Mouse (Mus musculus) T-helper 2 cell (primary cell): Measurements from ENCODE around the gene Cx3cr1.
"Not testable (repeated sequence)": the region's sequence is repeated elsewhere in the genome, so short reads cannot be mapped to it uniquely, and the experiment has no call there.

Experiments
- in situ Hi-C: fragments of 300-600 bp; cut with MboI, MseI; formaldehyde crosslinking; loops from one replicate; pipeline ENCODE4 v1.15.1; 2025; ENCODE audit warnings: high pct_unique_total_duplicates

The Cx3cr1 gene

DNA sequence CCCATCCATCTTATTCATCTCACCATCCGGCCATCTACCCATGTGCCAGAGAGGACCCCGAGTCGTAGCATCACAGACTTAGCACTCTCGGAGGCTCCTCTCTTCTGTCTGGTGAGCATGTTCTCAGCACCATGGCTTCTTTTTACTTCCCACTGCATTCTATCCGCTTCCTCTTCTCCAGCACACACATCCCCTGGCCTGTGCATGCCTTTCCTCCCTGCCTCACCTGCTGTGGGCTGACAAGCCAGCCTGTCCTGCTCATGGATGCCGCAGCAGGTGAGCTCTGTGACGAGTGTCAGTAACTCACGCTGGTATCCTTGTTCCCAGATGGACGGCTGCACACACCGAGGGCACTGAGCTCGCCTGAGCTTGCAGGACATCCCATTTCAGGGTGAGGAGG is at the start of gene Cx3cr1:
Gene Cx3cr1, minus strand, starts transcription at position 101 of the 400 bp plus-strand sequence.
- in situ Hi-C loops = loop anchor here (5.0 kb wide), 1 partner anchor 32 kb away; no protein-coding TSS in a partner anchor

DNA sequence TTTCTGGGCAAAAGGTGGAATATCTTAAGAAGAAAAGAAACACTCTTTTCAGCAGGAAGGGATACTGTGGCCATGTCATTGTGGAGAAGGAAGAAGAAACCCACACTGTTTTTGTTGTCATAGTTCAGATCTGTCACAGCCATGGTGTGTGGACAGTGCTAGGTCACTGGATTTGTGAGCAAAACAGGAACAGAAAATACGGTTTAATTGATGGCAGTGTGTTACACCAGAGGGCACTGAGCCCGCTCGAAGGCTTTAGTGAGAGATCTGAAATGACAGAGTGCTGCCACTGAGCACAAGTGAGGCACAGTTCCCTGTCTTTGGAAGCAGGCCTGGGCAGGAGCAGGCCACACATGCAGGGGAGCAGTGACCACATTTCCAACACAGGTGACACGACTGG is 48.5 kb upstream of the Cx3cr1 start:
- in situ Hi-C loops = no loop called here

DNA sequence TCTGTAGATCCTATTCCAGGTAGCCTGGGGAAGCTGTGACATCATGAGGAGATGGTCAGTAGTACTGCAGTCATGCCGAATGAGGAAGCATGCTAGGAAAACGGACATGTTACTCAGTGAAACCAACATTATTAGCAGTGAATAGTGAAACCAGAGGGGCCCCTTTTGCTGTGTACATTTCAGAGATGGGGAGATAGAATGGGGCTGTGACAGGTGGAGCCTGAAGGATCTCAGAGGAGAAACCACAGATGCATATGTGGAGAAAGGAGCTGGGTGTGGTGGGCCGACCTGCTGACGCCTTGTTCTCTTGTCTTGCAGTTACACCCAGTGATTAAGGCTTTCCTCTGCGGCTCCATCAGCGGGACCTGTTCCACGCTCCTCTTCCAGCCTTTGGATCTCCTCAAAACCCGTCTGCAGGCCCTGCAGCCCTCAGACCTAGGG is 46.5 kb upstream of the Cx3cr1 start:
- in situ Hi-C loops = no loop called here

DNA sequence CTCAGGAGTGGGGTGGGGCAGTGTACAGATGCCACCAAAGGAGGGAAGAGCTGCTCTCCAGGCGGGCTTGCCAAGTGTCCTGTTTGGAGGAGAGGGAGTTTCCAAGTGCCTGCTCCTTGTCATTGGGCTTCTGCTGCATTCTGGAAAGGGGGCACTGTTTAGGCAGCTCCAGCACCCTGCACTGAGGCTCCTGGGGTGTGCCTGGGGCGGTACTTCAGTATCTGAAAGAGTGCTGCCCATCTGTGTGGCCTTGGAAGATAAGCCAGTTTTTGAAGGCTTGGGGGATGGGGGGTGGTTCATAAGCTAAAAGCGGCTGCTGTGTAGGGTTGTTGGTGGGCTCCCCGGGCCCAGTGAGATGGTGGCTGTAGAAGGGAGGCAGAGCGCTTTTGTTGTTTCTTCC is 45.9 kb upstream of the Cx3cr1 start:
- in situ Hi-C loops = no loop called here

DNA sequence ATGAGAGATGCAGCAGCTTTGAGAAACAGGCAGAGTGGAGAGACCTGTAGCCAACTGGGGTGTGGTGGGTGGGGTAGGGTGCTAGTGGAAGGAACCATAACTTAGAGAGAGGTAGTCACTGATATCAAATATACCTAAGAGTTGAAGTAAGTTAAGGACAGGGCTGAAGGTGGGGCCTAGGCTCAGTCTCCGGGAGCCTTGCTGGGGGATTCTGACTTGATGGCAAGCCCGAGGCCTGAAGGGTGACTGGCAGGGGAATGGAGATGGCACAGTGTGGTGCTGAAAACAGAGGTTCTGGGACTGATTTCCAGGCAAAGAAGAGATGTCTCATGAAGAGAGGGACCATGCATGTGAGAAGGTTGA is 45.1 kb upstream of the Cx3cr1 start:
- in situ Hi-C loops = no loop called here

DNA sequence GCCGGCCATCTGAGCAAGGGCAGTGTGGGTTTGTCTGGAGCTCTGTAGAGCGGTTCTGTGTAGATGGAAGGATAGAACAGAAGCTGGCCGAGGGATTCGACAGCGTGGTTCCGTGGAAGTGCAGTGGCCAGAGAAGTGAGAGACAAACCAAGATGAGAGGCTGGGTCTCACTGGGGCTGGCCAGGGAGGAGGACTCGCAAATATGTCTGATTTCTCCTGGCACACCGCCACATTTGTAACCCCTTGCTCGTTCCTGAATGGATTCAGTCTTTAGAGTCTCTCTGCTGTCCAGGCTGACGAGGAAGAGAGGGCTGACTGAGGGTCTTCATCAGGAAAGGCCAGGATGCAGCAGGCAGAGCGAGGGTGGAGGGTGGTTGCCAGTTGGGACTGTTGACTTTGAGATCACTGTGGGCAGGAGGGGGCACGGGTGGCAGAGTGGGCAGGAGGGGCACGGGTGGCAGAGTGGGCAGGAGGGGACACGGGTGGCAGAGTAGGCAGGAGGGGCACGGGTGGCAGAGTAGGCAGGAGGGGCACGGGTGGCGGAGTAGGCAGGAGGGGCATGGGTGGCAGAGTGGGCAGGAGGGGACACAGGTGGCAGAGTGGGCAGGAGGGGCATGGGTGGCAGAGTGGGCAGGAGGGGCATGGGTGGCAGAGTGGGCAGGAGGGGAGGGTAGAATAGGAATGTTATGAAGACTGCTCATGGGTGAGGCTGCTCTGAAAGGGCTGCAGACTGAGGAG is 44.5 kb upstream of the Cx3cr1 start:
- in situ Hi-C loops = no loop called here

DNA sequence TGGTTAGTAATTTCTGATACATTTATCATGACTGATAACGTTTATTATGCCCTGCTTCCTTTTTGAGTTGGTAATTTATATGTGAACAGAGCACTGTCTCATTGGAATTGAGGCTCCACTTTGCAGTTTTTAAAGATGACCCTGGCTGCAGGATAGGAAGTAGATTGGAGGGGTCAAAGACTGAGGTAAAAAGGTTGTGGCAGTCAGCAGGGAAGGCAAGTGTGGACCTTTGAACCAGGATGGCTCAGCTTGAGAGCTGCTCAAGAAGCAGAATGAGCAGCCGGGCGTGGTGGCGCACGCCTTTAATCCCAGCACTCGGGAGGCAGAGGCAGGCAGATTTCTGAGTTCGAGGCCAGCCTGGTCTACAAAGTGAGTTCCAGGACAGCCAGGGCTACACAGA is 43.8 kb upstream of the Cx3cr1 start:
- in situ Hi-C loops = no loop called here

DNA sequence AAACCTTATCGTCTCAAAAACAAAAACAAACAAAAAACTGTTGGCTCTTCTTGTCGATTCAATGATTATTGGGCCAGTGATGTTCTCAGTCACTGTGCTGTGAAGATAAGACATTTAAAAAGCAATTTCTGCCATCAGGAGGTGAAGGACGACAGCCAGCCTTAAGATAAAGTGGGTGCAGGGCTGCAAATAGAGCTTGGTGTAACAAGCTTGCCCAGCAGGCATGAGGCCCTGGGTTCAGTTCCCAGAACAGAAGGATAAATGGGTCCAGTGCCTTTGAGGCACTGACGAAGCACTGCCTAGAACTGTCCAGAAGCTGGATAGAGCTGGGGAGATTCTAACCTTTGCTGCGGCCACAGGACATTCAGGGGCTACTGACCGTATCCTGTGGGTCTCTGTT is 42.8 kb upstream of the Cx3cr1 start:
- in situ Hi-C loops = no loop called here

DNA sequence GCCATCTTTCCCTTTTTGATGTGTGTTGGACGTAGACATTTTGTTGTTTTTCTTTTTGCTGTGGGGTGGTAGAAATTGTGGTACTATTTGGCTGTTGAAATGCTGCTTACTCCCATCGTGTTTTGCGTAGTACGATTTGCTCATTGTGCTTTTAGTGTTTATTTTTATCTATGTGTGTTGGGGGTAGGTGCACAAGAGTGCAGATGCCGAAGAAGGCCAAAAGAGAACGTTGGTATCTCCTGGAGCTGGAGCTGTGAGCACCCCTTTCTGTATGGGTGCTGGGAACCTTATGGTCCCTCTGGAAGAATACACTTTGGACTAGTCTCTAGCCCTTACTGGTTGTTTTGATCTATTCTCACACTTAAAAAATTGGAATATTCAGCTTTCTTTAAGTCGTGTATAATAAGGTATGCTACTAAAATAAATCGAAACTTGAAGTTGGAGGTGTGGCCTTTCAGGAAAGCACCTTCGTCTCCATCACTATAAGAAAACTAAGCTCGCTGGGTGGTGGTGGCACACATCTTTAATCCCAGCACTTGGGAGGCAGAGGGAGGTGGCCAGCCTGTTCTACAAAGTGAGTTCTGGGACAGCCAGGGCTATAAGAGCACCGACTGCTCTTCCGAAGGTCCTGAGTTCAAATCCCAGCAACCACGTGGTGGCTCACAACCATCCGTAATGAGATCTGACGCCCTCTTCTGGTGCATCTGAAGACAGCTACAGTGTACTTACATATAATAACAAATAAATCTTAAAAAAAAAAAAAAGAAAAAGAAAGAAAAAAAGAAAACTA is 41.7 kb upstream of the Cx3cr1 start:
- in situ Hi-C loops = no loop called here

DNA sequence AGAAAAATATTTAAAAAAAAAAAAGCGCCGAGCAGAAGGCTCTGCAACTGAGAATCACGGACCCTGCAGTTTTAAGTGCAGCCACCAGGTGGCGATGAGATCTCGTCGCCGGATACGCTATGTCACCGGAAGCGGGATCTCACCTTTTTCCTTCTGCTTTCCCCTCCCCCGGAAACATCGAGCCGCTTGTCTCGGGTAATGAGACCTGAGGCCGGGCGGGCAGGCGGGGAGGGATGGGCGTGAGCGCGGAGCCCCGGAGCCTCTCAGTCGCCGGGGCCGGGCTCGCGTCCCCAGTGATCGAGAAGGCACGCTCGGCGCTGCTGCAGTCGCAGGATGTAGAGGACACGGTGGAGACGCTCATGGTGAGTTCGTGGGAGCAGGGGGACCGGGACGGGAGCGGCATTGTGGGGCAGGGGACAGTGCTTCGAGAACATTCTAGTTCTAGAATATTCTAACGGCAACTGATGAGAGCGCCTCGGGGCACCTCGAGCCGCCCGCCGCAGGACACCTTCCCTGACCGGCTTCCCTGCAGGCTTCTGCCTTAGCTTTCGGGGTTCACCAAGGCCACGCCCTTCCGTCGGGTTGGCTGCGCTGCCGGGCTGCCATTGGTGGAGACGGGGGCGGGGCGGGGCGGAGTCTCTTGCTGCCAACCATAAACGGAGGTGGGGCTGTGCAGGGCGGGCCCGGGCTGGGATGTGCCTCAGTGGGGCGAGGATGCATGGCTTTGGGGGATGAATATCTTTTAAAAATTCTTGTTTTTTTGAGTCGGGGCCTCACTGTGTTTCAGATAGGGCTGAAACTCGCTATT is 40.7 kb upstream of the Cx3cr1 start, which contains the start of gene Slc25a38:
Gene Slc25a38, plus strand, starts transcription at position 164 of the 808 bp plus-strand sequence.
- in situ Hi-C loops = no loop called here

DNA sequence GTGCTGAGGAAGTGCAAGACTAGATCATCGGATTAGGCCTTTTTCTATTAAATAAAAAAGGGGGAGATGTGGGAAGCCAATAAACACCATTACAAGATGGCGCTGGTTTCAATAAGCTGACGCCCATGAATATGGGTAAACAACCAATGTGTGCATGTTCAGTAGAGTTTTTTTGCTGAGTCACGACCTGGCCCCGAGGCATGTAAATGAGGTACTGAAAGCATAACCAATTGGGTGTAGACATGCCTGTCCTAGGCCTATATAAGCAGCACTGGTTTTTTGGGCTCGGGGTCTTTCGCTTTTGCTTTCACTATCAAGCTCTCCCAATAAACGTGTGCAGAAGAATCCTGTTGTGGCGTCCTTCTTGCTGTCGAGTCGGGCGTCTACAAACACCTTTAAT is 39.3 kb upstream of the Cx3cr1 start:
- in situ Hi-C loops = not testable (repeated sequence)

DNA sequence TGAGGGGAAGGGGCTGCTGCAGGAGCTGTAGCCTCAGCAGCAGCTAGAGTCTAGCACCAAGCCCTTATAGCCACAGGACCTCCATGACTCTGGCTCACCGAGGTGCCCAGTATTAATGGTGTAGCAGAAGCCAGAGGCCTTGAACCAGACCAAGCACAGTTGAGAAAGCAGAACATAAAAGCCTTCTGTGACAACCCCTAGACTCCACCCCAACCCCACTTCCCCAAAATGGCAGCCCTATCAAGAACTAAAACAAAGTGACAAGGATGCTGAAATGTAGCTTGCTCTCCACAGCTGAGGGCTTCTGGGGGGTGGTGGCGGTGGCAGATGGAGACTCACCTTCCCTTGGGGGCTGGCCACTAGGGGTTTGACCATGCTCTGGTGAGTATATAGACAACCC is 31.5 kb upstream of the Cx3cr1 start:
- in situ Hi-C loops = no loop called here

DNA sequence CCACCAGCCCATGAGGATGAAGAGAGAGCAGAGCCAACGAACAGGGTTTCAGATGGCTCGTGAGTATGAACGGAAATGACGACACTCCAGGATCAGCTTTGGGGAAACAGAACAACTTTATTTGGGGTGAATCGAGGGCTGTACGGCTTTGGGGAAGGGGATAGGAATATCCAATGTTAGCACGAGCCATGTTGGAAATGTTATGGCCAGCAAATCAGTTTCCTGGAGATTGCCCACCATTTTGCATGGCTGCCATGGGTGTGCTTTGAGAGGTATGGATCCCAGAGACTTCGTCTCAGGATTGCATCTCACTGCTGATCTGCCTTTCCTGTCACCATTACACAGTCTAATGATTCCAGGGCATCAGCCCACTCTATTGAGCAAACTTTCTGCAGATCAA is 29.6 kb upstream of the Cx3cr1 start:
- in situ Hi-C loops = loop anchor here (10.0 kb wide), 1 partner anchor 75 kb away; the partner anchor contains the start of gene Xirp1

DNA sequence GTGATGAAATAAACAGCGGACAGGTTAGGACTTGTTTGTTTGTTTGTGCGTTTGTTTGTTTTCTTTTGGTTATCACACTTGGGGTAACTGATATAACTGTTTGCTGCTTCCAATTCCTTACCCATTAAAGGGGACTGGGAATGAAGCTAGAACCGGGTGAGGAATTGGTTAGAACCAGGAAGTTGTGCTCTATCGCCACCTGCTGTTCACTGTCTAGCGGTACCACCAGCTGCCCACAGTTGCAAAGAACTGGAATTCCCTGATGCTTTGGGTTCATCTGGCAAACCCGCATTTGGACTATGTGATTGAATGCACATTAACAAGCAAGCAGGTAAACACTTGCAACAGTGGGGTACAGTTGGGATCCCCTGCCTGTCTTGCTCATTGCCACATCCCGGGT is 29.0 kb upstream of the Cx3cr1 start:
- in situ Hi-C loops = loop anchor here (10.0 kb wide), 1 partner anchor 74 kb away; the partner anchor contains the start of gene Xirp1

DNA sequence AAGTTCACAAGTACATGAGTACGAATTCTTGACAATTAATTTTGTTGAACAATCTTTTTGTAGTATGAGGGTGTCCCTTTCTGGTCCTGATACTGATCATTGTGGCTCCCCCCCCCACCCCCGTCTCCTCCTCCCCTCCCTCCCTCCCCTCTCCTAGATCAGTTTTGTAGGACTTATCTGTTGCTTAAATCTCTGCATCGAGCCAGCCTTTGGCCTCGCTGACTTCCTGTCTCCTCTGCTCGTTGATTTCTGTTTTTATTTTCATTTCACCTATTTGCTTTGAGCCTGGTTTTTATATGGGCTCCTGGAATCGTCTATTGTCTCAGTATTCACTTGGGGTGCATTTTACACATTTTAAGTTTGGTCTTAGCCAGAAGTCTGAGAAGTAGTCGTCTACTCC is 26.2 kb upstream of the Cx3cr1 start:
- in situ Hi-C loops = loop anchor here (10.0 kb wide), 1 partner anchor 71 kb away; the partner anchor contains the start of gene Xirp1

DNA sequence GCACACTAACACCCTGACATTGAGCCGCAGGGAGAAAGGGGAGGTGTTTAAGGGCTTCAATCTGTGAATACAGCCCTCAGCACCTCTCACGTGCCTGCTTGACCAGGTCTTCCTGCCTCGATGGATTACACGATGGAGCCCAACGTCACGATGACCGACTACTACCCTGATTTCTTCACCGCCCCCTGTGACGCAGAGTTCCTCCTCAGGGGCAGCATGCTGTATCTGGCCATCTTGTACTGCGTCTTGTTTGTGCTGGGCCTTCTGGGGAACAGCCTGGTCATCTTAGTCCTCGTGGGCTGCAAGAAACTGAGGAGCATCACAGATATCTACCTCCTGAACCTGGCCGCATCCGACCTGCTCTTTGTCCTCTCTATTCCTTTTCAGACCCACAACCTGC is 24.0 kb upstream of the Cx3cr1 start:
- in situ Hi-C loops = loop anchor here (10.0 kb wide), 1 partner anchor 69 kb away; the partner anchor contains the start of gene Xirp1

DNA sequence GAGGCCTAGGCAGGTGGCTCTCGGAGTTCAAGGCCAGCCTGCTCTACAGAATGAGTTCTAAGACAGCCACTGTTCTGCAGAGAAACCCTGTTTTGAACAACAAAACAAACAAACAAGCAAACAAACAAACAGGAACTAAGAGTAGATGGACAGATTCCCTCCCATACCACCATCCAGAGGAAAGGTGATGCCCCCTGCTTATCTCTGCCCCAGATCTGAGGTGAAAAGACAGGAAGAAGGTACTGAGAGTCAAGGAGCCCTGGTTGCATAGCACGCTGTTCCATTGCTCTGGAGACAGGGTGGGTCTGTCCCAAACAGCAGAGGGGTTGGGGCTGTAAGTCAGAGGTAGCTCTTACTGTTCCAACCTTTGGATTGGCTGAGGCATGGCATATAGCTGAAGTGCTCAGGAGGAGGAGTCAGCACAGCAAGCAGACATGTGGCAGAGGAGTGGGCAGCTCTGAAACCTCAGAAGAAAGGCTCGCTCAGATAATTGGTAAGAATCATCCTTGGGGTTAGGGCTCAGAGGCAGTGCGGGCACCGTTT is 22.1 kb upstream of the Cx3cr1 start, which contains the start of gene Ccr8:
Gene Ccr8, plus strand, starts transcription at position 419 of the 543 bp plus-strand sequence.
- in situ Hi-C loops = loop anchor here (10.0 kb wide), 1 partner anchor 67 kb away; the partner anchor contains the start of gene Xirp1

DNA sequence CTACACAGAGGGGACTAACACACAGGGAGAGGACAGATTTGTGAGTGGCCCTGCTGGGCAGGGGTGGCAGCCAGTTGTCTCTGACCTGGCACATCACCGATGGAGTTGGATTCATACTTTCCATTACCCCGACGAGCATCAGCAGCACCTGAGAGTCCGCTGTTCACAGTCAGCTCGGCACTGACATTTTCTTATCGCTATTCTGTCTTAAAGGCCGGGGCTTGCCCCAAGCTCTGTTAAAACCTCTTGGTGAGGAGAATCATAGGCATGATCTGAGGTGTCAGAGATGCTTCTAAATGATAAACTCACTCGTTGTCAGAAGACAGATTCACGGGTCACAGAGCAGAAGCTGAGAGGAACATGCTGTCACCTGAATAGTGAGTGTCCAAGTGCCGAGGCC is 21.4 kb upstream of the Cx3cr1 start:
- in situ Hi-C loops = loop anchor here (10.0 kb wide), 1 partner anchor 66 kb away; the partner anchor contains the start of gene Xirp1

DNA sequence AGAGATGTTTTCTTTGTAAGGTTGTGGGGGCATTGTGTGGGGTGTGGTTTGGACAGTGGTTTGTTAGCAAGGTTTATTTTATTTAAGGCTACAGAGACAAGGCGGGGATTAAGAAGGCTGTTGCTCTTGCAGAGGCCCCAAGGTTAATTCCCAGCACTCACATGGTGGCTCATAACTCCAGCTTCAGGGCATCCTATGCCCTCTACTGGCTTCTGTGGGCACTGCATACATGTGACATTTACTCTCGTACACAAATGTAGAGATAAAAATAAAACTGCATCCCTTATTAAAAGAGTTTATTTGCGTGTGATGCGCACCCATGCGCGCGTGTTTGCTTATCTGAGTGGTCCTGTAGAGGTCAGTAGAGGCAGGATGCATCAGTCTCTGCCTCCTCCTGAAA is 19.4 kb upstream of the Cx3cr1 start:
- in situ Hi-C loops = no loop called here

DNA sequence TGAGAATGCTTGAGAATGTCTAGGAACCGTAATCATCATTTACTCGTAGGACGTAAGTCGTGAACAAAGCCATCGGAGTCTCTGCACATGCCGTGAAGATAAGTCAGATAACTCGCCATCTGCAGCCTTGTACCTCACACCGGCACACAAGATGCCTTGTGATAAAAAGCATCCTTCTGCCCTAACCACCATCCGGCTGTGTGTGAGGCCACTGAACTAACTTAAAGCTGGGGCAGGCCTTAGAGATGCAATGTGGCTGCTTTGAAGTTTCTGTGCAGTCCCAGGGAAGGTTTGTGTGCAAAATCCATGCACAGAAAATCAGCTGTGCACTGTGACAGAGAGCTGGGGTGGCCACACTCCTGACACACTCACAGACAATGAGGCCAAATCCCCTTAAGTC is 14.7 kb upstream of the Cx3cr1 start:
- in situ Hi-C loops = no loop called here

DNA sequence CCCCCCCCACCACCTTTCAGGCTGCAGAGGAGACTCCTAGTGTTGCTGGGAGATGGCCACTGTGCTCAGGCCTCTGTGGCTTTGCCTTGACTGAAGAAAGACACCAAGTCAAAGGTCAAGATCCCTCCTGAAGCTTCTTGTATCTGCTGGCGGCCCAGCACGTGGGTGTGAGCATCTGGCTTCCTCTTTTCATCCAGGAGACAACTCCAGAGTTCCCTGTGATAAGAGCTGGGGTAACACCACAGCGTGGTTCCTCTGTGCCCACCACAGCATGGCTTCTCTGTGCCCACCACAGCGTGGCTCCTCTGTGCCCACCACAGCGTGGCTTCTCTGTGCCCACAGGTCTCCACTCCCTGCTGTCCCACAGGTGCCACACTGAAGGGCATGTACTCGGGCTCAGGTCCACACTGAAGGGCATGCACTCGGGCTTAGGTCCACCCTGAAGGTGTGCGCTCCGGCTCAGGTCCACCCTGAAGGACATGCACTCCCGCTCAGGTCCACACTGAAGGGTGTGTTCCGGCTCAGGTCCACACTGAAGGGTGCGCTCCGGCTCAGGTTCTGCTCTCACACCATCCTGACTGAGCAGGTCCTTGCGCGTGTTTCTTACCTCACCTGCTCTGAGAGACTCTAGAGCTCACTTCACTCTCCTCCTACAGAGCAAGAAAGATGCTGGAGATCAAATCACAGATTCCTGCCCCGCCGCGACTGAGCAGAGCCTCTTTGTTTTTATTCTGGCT is 13.6 kb upstream of the Cx3cr1 start:
- in situ Hi-C loops = no loop called here
